Mouse (Mus musculus): ENCODE data around the gene Asah2. TPM values are rescaled to one million over a fixed set of nuclear protein-coding genes. Genes with fewer than 3 reads are reported as not detected.

Asah2 gene
- polyA plus RNA-seq, 1 experiment, result 0.01 TPM

DNA sequence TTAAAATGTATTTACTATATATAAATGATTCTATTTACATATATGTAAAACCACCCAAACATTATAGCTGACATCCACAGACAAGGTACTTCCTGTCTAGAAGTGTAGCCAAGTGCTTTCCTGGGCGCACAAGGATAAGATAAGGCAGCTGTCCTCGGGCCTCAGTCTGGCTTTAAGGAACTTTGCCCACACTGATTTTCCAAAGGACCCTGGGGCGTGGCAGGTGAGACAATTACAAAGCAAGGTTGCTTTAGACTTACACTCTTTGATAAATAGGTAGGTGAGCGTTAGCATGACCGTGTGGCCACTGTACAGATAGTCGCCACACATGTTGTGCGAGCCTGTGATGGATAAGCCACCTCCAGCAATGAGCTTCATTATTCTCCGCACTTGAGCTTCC, 21.3 kb upstream of the Asah2 start:
- H3K9me3 ChIP-seq (ENCODE audit: control insufficient read depth, low read length), result no peaks in the 10 kb centered on the region
- TF ChIP-seq TAL1 (IDR thresholded peaks at IDR 0.05; ENCODE audit: low read length) (no peak), GATA1 (IDR thresholded peaks at IDR 0.05; ENCODE audit: low read length) (no peak)
- no peaks in the 10 kb centered on the region for H3K27me3 ChIP-seq (ENCODE audit: control insufficient read depth)
- H3K4me3 ChIP-seq (replicated peaks), result no peak overlapping the region
- H3K4me1 ChIP-seq (ENCODE audit: control insufficient read depth), result no peaks in the 10 kb centered on the region
- H3K36me3 ChIP-seq (ENCODE audit: control insufficient read depth), result peaks cover 94% of the 10 kb centered on the region

- Histone ChIP-seq H3K36me3 (ENCODE audit: control insufficient read depth) (peaks cover 91% of the 10 kb centered on the region), H3K4me3 (replicated peaks) (no peak overlapping the region), H3K4me1 (ENCODE audit: control insufficient read depth) (no peaks in the 10 kb centered on the region), H3K27me3 (ENCODE audit: control insufficient read depth) (no peaks in the 10 kb centered on the region), H3K9me3 (ENCODE audit: control insufficient read depth, low read length) (no peaks in the 10 kb centered on the region)
- no peak for TF ChIP-seq GATA1 (IDR thresholded peaks at IDR 0.05; ENCODE audit: low read length)
- TF ChIP-seq TAL1 (IDR thresholded peaks at IDR 0.05; ENCODE audit: low read length), result no peak
These were observed 19.3 kb upstream of the Asah2 start for GRCm38 (mm10) chr19:32127180-32127850.

- Histone ChIP-seq H3K9me3 (ENCODE audit: control insufficient read depth, low read length) (no peaks in the 10 kb centered on the region), H3K36me3 (ENCODE audit: control insufficient read depth) (peaks cover 76% of the 10 kb centered on the region), H3K4me1 (ENCODE audit: control insufficient read depth) (no peaks in the 10 kb centered on the region), H3K4me3 (replicated peaks) (no peak overlapping the region), H3K27me3 (ENCODE audit: control insufficient read depth) (no peaks in the 10 kb centered on the region)
- no peak for TF ChIP-seq GATA1 (IDR thresholded peaks at IDR 0.05; ENCODE audit: low read length)
- no peak for TF ChIP-seq TAL1 (IDR thresholded peaks at IDR 0.05; ENCODE audit: low read length)
These were observed 16.1 kb upstream of the Asah2 start for GRCm38 (mm10) chr19:32124155-32124554.

DNA sequence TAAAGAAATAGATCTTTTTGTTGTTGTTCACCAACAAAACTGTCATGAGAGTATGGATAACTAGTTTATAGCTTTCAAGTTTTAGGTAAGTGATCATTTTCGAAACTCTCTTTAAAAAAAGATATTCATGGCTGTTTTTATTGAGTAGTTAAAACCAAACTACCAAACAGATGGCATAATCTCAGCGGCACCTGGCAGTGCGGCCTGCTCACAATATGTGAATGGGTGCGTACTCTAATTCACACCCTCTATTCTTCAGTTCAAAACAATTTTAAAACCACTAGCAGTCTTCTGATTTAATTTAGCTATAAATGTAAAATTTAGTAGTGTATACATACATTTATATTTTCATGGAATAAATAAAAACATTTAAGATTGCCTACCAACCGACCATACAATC, 15.2 kb upstream of the Asah2 start:
- Histone ChIP-seq H3K9me3 (ENCODE audit: control insufficient read depth, low read length) (no peaks in the 10 kb centered on the region), H3K36me3 (ENCODE audit: control insufficient read depth) (peaks cover 67% of the 10 kb centered on the region), H3K27me3 (ENCODE audit: control insufficient read depth) (no peaks in the 10 kb centered on the region), H3K4me1 (ENCODE audit: control insufficient read depth) (no peaks in the 10 kb centered on the region), H3K4me3 (replicated peaks) (no peak overlapping the region)
- TF ChIP-seq GATA1 (IDR thresholded peaks at IDR 0.05; ENCODE audit: low read length) (no peak), TAL1 (IDR thresholded peaks at IDR 0.05; ENCODE audit: low read length) (no peak)

- Histone ChIP-seq H3K27me3 (ENCODE audit: control insufficient read depth) (no peaks in the 10 kb centered on the region), H3K36me3 (ENCODE audit: control insufficient read depth) (peaks cover 44% of the 10 kb centered on the region), H3K9me3 (ENCODE audit: control insufficient read depth, low read length) (no peaks in the 10 kb centered on the region), H3K4me1 (ENCODE audit: control insufficient read depth) (no peaks in the 10 kb centered on the region), H3K4me3 (replicated peaks) (no peak overlapping the region)
- TF ChIP-seq TAL1 (IDR thresholded peaks at IDR 0.05; ENCODE audit: low read length) (no peak), GATA1 (IDR thresholded peaks at IDR 0.05; ENCODE audit: low read length) (no peak)
These were observed 12.8 kb upstream of the Asah2 start for GRCm38 (mm10) chr19:32120798-32121197.

GRCm38 (mm10) chr19:32119666-32120065, 11.7 kb upstream of the Asah2 start:
- no peak overlapping the region for H3K4me3 ChIP-seq (replicated peaks)
- H3K9me3 ChIP-seq (ENCODE audit: control insufficient read depth, low read length), result no peaks in the 10 kb centered on the region
- no peaks in the 10 kb centered on the region for H3K4me1 ChIP-seq (ENCODE audit: control insufficient read depth)
- no peaks in the 10 kb centered on the region for H3K27me3 ChIP-seq (ENCODE audit: control insufficient read depth)
- TF ChIP-seq GATA1 (IDR thresholded peaks at IDR 0.05; ENCODE audit: low read length) (no peak), TAL1 (IDR thresholded peaks at IDR 0.05; ENCODE audit: low read length) (no peak)
- peaks cover 32% of the 10 kb centered on the region for H3K36me3 ChIP-seq (ENCODE audit: control insufficient read depth)

DNA sequence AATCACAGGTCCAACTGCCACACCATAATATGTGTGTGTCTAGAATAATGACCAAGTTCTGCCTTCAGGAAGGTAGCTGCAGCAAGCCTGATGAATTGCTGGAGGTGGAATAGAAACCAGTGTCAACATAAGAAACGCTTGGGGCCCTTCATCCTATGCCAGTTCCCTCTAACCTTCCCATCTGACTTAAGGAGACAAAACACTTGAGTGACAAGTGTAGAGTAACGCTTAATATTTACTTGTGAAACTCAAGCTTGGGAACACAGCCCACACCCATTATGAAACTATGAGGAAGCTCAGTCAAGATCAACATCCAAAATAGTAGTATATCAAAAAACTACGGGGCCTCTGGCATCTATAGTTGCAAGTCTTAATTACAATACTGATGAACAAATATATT, 10.5 kb upstream of the Asah2 start:
- Histone ChIP-seq H3K4me1 (ENCODE audit: control insufficient read depth) (no peaks in the 10 kb centered on the region), H3K27me3 (ENCODE audit: control insufficient read depth) (no peaks in the 10 kb centered on the region), H3K36me3 (ENCODE audit: control insufficient read depth) (peaks cover 21% of the 10 kb centered on the region), H3K9me3 (ENCODE audit: control insufficient read depth, low read length) (no peaks in the 10 kb centered on the region), H3K4me3 (replicated peaks) (no peak overlapping the region)
- TF ChIP-seq TAL1 (IDR thresholded peaks at IDR 0.05; ENCODE audit: low read length) (no peak), GATA1 (IDR thresholded peaks at IDR 0.05; ENCODE audit: low read length) (no peak)

DNA sequence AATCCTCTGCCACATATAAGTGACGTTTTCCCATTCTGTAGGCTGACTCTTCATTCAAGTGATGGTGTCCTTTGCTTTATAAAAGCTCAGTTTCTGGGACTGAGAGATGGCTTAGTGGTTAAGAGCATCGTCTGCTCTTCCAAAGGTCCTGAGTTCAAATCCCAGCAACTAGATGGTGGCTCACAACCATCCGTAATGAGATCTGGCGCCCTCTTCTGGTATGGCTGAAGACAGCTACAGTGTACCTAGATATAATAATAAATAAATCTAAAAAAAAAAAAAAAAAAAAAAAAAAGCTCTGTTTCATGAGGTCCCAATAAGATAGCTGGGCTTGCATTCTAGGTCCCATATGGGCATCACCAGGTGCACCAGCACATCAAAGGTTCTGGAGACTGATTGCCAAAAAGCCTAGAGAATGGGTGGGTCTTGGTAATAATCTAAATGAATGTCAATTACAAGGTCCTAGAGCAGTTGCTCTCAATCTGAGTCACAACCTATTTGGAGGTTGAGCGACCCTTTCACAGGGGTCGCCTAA, 9.5 kb upstream of the Asah2 start:
- no peaks in the 10 kb centered on the region for H3K4me1 ChIP-seq (ENCODE audit: control insufficient read depth)
- H3K27me3 ChIP-seq (ENCODE audit: control insufficient read depth), result no peaks in the 10 kb centered on the region
- H3K4me3 ChIP-seq (replicated peaks), result no peak overlapping the region
- H3K36me3 ChIP-seq (ENCODE audit: control insufficient read depth), result peaks cover 17% of the 10 kb centered on the region
- H3K9me3 ChIP-seq (ENCODE audit: control insufficient read depth, low read length), result no peaks in the 10 kb centered on the region
- TF ChIP-seq TAL1 (IDR thresholded peaks at IDR 0.05; ENCODE audit: low read length), result no peak
- TF ChIP-seq GATA1 (IDR thresholded peaks at IDR 0.05; ENCODE audit: low read length), result no peak

- Histone ChIP-seq H3K36me3 (ENCODE audit: control insufficient read depth) (no peaks in the 10 kb centered on the region), H3K4me3 (replicated peaks) (no peak overlapping the region), H3K4me1 (ENCODE audit: control insufficient read depth) (peaks cover 7% of the 10 kb centered on the region), H3K27me3 (ENCODE audit: control insufficient read depth) (peaks cover 3% of the 10 kb centered on the region), H3K9me3 (ENCODE audit: control insufficient read depth, low read length) (no peaks in the 10 kb centered on the region)
- TF ChIP-seq TAL1 (IDR thresholded peaks at IDR 0.05; ENCODE audit: low read length) (no peak), GATA1 (IDR thresholded peaks at IDR 0.05; ENCODE audit: low read length) (no peak)
These were observed 4.1 kb upstream of the Asah2 start for GRCm38 (mm10) chr19:32111866-32112790.

Measured in erythroblast, embryonic 14.5 days (primary cell).